Mouse (Mus musculus) kidney, adult 9 months (tissue): Measurements from ENCODE around the gene Zdhhc4.

Source experiments
- DNase-seq: peaks from one replicate; pipeline ENCODE4 v3.0.0; 2022

The Zdhhc4 gene

DNA sequence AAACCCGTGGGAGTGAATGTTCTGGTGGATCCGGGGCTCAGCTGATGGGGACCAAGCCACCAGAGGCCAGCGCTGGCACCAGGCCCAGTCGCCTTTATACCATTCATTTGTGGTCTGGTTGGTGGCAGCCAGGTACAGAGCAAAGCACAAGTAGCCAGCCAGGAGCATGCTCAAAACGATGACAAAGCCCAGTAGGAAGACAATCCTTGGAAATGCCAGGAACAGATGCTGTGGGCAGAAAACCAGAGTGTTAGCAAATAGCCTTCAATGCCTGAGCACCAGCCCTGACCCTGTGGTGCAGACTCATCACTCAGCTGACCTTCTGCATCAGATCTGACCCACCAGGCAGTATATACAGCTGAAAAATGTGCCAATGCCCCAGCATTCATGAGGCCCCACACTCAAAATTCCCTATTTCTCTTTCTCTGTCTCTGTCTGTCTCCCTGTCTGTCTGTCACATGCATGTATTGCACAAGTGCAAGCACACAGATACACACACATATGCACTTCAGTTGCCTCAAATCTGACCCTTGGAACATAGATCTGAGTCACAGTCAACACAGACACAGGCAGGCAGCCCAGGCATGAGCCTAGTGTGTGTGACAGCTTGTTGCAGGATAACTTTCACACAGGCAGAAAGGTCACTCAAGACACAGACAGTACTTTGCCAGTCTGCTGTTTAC, 12.3 kb downstream of the Zdhhc4 start:
- no peak for DNase-seq

DNA sequence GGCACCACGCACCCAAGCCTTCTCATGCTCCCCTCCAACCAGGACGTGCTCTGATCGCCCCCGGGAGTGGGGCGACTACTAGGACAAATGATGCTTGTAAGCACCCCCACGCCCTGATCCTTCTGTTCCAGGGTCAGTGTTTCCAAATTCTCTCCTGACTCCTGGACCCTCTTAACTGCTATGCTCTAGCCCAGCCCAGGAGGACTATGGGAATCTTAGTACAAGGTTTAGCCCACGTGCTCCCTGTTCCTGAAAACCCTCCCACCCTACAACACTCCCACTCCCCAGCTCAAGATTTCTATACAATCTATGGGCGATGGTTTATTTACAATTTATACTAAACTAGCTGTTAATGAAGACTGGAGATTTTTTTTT, 13.6 kb downstream of the Zdhhc4 start:
- DNase-seq = no peak

DNA sequence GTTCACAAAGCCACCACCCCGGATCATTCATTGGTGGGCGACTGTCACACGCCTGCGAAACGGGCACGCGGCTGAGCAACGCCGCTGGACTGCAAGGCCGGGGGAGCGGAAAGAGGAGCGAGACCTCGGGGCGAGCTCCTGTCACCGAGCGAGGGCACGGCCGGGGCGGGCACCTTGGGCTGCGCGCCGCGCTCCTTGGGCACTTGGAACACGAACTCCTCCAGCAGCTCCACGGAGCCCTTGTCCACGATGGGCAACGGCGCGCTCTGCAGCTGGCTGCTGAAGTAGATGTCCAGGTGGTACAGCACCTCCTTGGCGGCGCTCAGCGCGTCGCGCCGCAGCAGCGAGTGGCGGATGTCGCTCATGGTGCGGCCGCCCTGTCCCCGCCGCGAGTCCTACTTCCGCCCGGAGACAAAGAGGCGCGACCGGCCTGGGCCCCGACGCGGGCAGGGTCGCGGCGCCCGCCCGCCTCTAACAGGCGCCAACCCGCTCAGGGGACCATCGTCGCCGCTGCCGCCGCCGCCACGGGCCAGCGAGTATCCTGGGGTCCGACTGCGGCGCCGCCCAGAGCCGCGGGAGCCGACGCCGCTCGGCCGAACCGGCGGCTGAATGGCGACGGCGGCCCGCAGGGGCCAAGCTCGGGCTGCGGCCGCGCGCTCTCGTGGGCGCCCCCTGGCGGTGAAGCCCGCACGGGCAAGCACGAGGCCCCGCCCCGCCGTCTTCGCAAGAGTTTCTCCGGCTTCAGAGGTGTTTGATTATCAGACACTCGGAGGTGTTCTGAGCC, 14.1 kb downstream of the Zdhhc4 start, which contains the start of gene E130309D02Rik:
Gene E130309D02Rik (minus strand): TSS at position 631 of the 784 bp plus-strand sequence.
- DNase-seq = peak; percentile 87

DNA sequence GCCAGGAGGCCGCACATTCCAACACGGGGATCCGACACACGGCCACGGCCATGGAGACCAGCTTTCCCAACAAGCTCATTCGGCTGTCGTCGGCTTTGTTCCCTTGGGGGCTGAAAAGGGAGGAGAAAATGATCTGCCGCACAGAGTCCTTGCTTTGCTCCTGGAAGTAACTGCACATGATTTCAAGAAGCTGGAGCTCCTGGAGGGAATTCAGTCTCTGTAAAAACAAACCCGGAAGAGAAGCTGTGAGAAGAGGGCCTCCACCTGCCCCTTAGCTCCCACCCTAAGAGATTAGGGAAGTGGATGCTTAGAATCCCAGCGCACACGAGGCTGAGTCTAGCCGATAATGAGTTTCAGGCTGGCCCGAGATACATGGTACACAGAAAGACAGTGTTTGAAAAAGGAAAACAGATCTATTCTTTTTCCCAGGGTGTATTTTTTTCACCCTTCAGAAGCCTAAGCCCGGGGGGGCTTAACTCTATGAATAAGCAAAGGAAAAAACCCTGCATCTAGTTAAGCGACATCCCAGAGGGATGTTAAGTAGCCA, 14.8 kb downstream of the Zdhhc4 start:
- no peak for DNase-seq

DNA sequence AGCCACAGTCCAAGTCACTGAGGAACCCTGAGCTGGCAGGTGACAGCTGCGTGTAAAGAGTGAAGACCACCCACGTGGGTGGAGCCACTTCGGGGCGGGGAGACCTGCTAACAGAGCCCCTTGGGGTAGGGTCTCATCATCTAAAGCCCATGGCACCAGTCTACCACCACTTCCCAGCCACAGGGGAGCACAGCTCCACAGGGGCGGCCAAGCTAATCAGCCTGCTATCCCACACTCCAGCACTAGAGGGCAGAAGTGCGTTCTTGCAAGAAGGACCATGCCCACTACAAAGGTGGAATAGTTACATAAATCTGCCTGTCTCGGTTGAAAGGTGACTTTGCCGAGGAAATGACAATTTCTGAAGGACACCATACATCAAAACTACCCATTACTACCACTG, 17.2 kb downstream of the Zdhhc4 start:
- DNase-seq = peak; percentile 91

DNA sequence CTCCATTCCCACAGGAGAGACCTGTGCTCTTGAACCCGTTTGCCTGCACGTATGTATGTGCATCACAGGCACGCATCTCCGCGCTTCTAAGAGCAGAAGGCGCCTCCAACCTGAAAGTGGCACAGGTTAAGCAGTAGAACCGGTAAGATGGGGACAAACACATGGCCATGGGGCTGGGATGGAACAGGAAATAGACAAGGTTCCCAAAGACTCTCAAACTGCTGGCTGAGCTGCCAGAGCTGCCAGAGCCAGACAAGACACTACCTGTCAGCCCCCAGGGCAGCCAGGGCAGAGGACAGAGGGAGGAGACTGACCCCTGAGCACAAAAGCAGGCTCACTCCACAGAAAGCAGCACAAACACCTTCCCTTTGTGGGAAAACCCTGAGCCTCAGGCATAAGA, 19.1 kb downstream of the Zdhhc4 start:
- no peak for DNase-seq

DNA sequence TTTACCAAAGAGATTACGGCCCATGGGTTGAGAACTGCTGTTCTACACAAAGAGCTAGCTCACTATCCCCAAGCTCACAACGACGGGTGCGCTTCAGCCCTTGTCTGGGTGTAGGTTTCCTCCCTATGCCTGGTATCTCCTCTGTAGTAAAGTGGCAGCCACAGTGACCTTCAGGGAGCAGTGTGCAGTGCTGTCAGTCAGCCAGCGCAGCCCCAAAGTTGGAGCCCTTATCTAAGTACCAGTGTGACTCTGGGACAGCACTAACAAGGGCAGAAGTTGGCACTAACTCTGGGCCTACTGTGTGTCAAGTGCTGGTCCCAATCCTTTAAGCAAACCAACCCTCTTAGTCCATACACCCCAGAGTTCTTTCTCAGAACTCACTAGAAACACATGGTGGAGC, 20.2 kb downstream of the Zdhhc4 start:
- DNase-seq = no peak

DNA sequence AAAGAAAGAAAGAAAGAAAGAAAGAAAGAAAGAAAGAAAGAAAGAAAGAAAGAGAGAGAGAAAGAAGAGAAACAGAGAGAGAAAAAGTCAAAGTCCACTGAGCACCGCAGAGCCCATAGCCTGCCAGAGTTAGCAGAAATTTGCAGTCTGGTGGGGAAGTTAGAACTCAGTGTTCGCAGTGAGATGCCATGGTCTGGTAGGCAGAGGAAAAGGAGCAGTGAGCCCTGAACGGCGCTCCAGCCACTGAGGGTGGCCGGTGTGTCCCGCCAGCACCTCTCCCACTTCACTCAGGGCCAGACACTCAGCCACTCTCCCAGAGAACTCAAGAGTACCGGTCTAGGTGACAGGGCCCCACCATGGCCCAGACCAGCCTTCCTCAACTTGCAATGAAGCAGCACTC, 24.8 kb downstream of the Zdhhc4 start:
- peak; percentile 41 for DNase-seq

DNA sequence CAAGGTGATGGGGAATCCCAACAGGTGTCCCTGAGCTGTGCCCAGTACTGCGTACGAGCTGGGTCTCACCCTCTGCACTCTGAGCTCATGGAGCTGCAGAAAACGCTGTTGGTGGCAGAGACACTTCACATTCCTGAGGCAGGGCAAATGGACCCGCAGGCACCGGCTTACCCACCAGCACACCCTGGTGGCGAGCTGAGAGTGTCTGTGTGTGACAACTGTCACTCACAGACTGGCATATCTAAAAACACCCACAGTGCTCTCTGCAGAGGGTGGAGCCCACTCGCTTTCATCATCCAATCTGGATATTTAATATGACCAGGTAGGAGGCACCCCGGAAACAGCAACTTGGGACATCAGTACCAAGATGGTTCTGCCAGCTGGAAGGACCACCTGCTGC, 27.8 kb downstream of the Zdhhc4 start:
- no peak for DNase-seq

DNA sequence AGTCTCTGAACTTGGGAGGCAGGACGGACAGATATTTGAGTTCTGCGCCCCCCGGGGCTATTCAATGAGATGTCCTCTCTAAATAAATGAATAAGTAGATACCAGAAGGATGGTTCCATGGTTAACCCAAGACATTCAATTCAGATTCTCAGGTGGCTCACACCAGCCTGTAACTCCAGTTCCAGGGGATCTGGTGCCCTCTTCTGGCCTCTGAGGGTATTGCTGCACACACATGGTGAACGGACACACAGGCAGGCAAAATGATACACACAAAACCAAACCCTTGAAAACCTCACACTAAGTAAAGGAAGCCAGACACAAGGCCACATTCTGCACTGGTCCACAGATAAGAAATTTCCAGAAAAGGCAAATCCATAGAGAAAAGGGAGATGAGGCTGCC, 29.4 kb downstream of the Zdhhc4 start:
- DNase-seq = peak; percentile 73

DNA sequence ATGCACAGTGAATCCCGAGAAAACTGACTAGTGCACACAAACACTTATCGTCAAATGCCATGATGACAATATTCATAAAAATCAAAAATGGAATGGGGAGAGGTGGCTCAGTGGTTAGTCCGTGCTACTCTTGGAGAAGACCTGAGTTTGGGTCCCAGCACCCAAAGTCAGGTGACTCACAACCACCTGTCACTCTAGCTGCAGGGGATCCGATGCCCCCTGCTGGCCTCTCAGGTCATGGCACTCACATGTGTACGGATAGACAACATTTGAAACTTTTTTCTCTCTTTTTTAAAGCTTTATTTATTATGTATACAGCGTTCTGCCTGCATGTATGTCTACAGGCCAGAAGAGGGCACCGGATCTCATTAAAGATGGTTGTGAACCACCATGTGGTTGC, 30.7 kb downstream of the Zdhhc4 start:
- no peak for DNase-seq

DNA sequence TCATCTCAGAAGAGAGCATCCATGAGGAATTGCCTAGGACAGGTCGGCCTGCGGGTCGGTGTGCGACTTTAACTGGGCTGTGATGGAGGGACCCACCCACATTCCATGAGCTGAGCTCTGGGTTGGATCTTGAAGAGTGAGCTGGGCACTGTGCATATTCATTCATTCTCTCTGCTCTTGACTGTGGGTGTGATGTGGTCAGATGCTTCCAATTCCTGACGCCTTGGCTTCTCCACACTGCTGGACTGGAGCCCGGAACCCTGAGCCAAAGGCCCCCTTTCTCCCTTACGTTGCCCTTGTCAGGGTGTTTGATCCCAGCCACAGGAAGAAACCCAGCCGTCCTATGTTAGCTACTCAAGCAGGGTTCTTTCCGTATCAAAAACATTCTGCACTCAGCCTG, 31.1 kb downstream of the Zdhhc4 start:
- no peak for DNase-seq

DNA sequence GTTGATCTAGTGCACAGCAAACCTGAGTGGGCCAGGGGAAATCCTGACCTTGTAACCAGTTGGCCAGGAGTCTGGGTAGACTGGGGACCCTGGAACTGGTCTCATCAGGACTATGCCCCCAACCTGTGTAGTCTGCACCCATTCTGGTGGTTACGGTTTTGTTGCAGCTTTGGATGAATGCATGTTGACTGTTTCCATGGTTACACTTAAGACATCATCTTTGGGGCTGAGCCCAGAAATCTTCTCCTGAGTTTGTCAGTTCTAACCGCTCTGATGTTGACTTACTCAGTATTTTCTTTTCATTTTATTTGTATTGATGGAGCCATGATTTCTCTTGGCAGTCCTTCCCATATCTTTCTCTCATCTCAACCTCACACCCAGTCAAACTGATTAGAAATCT, 33.7 kb downstream of the Zdhhc4 start:
- no peak for DNase-seq

DNA sequence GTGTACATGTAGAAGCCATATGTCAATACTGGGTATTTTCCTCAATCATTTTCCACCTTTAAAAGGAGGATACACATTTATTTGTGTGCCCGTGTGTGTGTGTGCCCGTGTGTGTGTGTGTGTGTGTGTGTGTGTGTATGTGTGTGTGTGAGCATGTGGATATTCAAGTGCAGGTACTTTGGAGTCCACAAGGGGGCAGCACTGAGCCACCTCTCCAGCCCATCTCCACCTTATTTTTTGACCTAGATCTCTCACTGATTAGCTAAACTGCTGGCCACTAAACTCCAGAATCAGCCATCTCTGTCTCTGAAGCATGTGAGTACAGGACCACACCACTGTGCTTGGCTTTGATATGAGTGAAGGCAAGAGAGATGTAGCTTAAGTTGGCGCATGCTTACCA, 34.2 kb downstream of the Zdhhc4 start:
- no peak for DNase-seq

DNA sequence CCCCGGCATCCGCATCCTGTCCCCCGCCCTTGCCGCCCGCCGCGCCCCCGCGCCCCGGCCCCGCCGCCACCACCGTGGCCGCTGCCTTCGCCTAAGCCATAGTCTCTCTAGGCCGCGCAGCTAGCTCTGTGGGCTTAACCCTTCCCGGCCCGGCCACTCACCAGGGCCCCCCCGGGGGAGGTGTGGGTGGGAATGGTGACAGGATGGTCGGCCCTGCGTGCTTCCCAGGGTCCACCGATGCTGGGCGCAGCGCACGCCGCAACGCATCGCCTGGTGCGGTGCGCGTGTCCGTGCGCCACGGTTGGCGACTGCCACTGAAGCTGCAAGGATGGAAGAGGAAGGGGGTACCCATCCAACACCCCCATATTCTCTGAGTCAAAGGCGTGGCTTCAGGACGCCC, 35.7 kb downstream of the Zdhhc4 start, which contains the start of gene Zfp853:
Gene Zfp853 (minus strand): TSS at position 220 of the 400 bp plus-strand sequence.
- no peak for DNase-seq

DNA sequence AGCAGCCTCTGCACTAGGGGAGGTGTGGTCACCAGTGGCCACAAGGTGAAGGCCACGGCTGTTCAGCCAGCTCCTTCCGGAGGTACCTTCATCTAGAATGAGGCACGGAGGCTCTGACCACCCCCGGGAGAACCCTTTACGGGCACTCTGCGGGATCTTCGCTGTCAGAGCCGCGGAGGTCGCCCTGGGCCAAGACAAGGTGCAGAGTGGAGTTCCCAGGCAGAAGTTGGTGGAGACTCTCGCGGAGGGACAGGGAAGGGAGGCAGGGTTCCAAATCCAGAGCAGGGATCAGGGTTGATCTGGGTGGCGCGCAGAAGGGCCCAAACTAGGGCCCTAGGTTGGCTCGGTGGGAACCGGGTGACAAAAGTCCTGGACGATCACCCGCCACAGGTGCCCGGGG, 36.2 kb downstream of the Zdhhc4 start:
- no peak for DNase-seq

DNA sequence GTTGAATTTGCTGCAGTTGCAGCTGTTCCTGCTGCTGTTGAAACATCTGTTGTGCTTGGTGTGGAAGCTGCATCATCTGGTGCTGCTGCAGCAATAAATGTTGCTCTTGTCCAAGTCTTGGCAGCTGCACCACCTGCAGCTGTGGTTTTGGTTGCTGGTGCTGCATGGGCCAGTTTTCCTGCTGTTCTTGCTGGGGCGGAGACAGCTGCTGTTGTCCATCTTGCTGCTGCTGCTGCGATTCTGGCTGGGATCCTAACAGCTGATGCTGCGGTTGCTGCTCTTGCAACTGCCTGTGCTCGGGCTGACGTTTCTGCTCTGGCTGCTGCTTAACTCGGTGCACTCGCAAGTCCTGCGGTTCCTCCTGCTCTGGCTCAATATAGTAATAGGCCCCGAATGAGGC, 39.8 kb downstream of the Zdhhc4 start:
- no peak for DNase-seq

DNA sequence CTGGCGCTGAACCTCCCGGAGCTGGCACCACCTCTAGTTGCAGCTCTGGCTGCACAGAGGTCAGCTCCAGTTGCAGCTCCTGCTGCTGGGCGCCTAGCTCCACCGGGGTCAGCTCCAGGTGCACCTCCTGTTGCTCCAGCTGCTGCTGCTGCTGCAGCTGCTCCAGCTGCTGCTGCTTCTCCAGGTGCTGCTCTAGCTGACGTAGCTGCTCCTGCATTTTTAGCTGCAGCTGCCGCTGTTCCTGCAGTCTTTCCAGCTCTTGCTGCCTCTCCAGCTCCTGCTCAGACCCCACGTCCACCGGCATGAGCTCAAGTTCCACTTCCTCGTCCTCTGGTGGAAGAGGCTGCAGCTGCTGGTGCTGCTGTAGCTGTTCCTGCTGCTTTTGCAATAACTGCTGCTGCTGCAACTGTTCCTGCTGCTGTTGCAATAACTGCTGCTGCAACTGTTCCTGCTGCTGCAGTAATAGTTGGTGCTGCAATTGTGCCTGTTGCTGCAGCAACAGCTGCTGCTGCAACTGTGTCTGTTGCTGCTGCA, 40.6 kb downstream of the Zdhhc4 start:
- no peak for DNase-seq

DNA sequence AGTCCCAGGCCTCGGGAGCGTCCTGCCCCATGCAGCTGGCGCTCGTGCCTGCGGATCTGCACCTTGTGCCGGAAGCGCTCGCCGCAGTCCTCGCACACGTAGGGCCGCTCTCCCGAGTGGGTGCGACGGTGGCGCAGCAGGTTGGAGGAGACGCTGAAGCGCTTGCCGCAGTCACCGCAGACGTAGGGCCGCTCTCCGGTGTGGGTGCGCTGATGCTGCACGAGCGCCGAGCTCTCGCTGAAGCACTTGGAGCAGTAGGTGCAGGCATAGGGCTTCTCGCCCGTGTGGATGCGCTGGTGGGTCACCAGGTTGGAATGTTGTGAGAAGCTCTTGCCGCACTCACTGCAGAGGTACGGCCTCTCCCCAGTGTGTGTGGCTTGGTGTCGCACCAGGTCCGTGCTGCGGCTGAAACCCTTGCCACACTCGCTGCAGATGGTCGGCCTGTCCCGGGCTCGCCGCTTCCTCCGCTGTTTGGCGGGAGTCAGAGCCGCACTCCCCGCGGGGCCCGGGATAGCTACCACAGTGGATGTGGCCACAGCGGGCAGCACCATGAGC, 41.2 kb downstream of the Zdhhc4 start:
- no peak for DNase-seq

DNA sequence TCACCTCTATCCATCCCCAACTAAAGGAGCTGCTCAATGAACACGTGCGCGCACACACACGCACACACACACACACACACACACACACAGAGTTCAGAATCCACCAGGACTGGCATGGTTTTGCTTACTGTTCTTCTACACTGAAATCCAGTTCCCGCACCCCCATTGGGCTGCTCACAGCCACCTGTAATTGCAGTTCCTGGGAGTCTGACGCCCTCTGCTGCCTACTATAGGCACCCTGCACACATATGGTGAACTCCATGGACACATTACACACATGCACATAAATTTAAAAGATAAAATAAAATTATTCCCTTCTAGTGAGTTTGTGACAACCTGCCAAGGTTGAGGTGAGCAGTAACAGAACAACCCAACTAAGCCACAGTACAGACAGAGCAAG, 44.3 kb downstream of the Zdhhc4 start:
- DNase-seq = peak; percentile 35

DNA sequence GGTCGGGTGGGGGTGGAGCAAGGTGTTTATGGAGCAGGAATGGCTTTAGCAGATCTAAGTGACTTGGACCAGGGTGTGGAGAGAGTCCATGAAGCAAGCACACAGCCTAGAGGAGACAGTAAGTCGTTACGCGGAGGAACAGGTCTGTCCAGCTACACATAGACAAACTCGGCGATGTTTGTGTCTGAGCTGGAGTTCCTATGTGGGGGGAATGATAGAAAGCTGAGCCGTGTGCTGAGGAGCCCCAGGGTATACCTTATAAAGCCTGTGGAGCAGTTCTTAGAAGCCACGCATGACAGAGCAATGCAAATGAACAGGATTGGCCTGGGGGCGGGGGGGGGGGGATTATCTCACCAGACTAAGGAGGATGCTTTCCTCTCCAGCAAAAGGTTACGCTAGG, 49.8 kb downstream of the Zdhhc4 start:
- no peak for DNase-seq

DNA sequence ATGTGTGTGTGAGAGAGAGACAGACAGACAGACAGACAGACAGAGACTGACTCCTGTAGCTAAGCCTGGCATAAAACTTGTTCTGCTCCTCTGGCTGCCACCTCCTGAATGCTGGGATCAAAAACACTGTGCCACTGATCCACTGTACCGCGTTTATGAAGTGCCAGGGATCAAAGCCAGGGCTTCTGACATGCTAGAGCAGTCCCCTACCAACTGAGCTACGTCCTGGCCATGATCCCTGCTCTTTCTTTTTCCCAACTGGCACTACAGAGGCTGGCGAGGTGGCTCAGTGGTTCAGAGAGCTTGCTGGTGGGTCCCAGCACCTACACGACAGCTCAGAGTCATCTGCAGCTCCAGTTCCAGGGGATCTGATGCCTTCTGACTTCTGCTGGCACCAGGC, 53.3 kb downstream of the Zdhhc4 start:
- DNase-seq = no peak

DNA sequence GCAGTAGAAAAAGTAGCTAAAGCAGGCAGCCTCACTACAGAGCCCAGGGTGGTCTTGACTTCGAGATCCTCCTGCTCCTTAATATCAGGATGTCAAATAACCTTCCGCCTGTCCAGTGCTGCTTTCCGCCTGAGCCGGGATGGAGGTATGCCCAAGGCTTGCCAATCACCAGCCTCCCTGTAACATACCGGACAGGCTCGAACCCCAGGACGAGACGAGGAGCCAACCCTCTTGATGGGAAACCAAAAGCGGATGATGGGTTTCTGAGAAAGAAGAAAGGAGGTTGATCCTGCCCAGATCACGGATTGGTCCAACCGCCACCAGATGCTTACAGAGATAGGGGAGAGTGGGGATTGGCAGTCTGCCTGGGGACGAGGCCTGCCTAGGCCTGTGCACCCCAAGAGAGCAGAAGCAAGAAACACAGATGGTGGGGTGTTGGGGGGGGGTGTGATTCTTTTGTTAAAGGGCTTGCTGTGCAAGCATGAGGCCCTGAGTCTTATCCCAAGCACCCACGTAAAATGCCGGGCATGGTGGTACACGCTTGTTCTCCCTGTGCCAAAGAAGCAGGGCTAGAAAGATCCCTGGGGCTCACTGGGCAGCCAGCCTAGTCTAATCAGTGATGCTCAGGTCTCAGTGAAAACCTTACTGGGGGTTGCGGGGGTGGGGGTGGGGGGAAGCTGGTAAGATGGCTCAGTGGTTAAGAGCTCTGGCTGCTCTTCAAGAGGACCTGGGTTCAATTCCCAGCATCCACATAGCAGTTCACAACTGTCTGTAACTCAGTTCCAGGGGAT, 56.3 kb downstream of the Zdhhc4 start:
- no peak for DNase-seq
